Mouse (Mus musculus): ENCODE measurements around the gene Sgip1. TPM values are rescaled to one million over a fixed set of nuclear protein-coding genes. Genes with fewer than 3 reads are reported as not detected.

Gene Sgip1
- total and polyA plus RNA-seq, 3 experiments = 0.92 to 5.6 TPM; not detected in 1

GRCm38 (mm10) chr4:102899683-102900082 lies 158.6 kb downstream of the Sgip1 start:
- TF ChIP-seq UBTF (IDR thresholded peaks at IDR 0.05; ENCODE audit: borderline replicate concordance, insufficient read depth, low read depth, low read length) = no peak
- TF ChIP-seq JUND (IDR thresholded peaks at IDR 0.05; ENCODE audit: low read depth, low read length) = no peak
- TF ChIP-seq ZC3H11A (IDR thresholded peaks at IDR 0.05; ENCODE audit: low read depth, low read length) = no peak
- TF ChIP-seq SIN3A (IDR thresholded peaks at IDR 0.05; ENCODE audit: low read length) = no peak
- TF ChIP-seq TBP (IDR thresholded peaks at IDR 0.05; ENCODE audit: low read depth, low read length) = no peak
- TF ChIP-seq GABPA (IDR thresholded peaks at IDR 0.05; ENCODE audit: low read depth, low read length) = no peak
- no peak for TF ChIP-seq ZNF384 (IDR thresholded peaks at IDR 0.05; ENCODE audit: low read depth, low read length)
- no peak for TF ChIP-seq GATA1 (IDR thresholded peaks at IDR 0.05; ENCODE audit: low read depth, low read length)
- TF ChIP-seq MAX (IDR thresholded peaks at IDR 0.05; ENCODE audit: low read length) = no peak
- no peak for TF ChIP-seq MYC (IDR thresholded peaks at IDR 0.05; ENCODE audit: low read depth, low read length)
- TF ChIP-seq RAD21 (IDR thresholded peaks at IDR 0.05; ENCODE audit: low read depth, low read length) = no peak
- TF ChIP-seq NELFE (IDR thresholded peaks at IDR 0.05; ENCODE audit: low read depth, low read length) = no peak
- no peak for TF ChIP-seq KAT2A (conservative IDR thresholded peaks at IDR 0.05; ENCODE audit: low read depth, low read length)
- no peak for TF ChIP-seq MYB (IDR thresholded peaks at IDR 0.05; ENCODE audit: low read depth, low read length)
- no peak for TF ChIP-seq E2F4 (IDR thresholded peaks at IDR 0.05; ENCODE audit: borderline replicate concordance, low read depth, low read length)
- no peak for TF ChIP-seq RCOR1 (IDR thresholded peaks at IDR 0.05; ENCODE audit: low read depth, low read length)
- no peak for TF ChIP-seq SMC3 (IDR thresholded peaks at IDR 0.05; ENCODE audit: low read depth, low read length)
- no peak for DNase-seq (ENCODE audit: low read depth, low spot score)
- H3K9me3 ChIP-seq (replicated peaks; ENCODE audit: insufficient read depth, low read length) = no peaks in the 10 kb centered on the region
- H3K9ac ChIP-seq (ENCODE audit: control insufficient read depth, low read depth, low read length, poor library complexity, severe bottlenecking) = no peak overlapping the region
- H3K4me1 ChIP-seq (ENCODE audit: control insufficient read depth in 1 of 2, insufficient read depth in 2 of 2, low read length in 2 of 2) = no peaks in the 10 kb centered on the region
- H3K36me3 ChIP-seq (ENCODE audit: control insufficient read depth in 1 of 2, insufficient read depth in 2 of 2, low read length in 2 of 2) = no peaks in the 10 kb centered on the region
- no peaks in the 10 kb centered on the region for H3K27me3 ChIP-seq (ENCODE audit: control insufficient read depth in 1 of 2, insufficient read depth in 2 of 2, low read length in 2 of 2)
- H3K27ac ChIP-seq (ENCODE audit: control insufficient read depth, low read depth, low read length) = no peak overlapping the region
- H3K4me3 ChIP-seq (ENCODE audit: control insufficient read depth in 1 of 2, insufficient read depth in 1 of 2, low read depth in 2 of 2, low read length in 2 of 2) = no peak overlapping the region
- no peaks in the 10 kb centered on the region for H3K79me2 ChIP-seq (ENCODE audit: control insufficient read depth, insufficient read depth, low read length, poor library complexity)

GRCm38 (mm10) chr4:102900166-102900565 lies 159.1 kb downstream of the Sgip1 start:
- no peak overlapping the region for H3K27ac ChIP-seq (ENCODE audit: control insufficient read depth, low read depth, low read length)
- H3K9ac ChIP-seq (ENCODE audit: control insufficient read depth, low read depth, low read length, poor library complexity, severe bottlenecking) = no peak overlapping the region
- no peaks in the 10 kb centered on the region for H3K4me1 ChIP-seq (ENCODE audit: control insufficient read depth in 1 of 2, insufficient read depth in 2 of 2, low read length in 2 of 2)
- no peak overlapping the region for H3K4me3 ChIP-seq (ENCODE audit: control insufficient read depth in 1 of 2, insufficient read depth in 1 of 2, low read depth in 2 of 2, low read length in 2 of 2)
- no peaks in the 10 kb centered on the region for H3K9me3 ChIP-seq (replicated peaks; ENCODE audit: insufficient read depth, low read length)
- no peaks in the 10 kb centered on the region for H3K79me2 ChIP-seq (ENCODE audit: control insufficient read depth, insufficient read depth, low read length, poor library complexity)
- no peaks in the 10 kb centered on the region for H3K27me3 ChIP-seq (ENCODE audit: control insufficient read depth in 1 of 2, insufficient read depth in 2 of 2, low read length in 2 of 2)
- no peak for DNase-seq (ENCODE audit: low read depth, low spot score)
- H3K36me3 ChIP-seq (ENCODE audit: control insufficient read depth in 1 of 2, insufficient read depth in 2 of 2, low read length in 2 of 2) = no peaks in the 10 kb centered on the region
- no peak for TF ChIP-seq MAZ (IDR thresholded peaks at IDR 0.05; ENCODE audit: low read depth, low read length)
- TF ChIP-seq MAX (IDR thresholded peaks at IDR 0.05; ENCODE audit: low read length) = no peak
- no peak for TF ChIP-seq GATA1 (IDR thresholded peaks at IDR 0.05; ENCODE audit: low read depth, low read length)
- TF ChIP-seq NRF1 (IDR thresholded peaks at IDR 0.05; ENCODE audit: insufficient read depth, low read depth, low read length, poor library complexity, severe bottlenecking) = no peak
- TF ChIP-seq SMC3 (IDR thresholded peaks at IDR 0.05; ENCODE audit: low read depth, low read length) = no peak
- no peak for TF ChIP-seq CHD2 (IDR thresholded peaks at IDR 0.05; ENCODE audit: low read length)
- TF ChIP-seq ZMIZ1 (IDR thresholded peaks at IDR 0.05; ENCODE audit: low read depth, low read length) = no peak
- TF ChIP-seq KAT2A (conservative IDR thresholded peaks at IDR 0.05; ENCODE audit: low read depth, low read length) = no peak
- no peak for TF ChIP-seq USF2 (IDR thresholded peaks at IDR 0.05; ENCODE audit: borderline replicate concordance in 1 of 2, insufficient read depth in 1 of 2, low read depth in 1 of 2, low read length in 2 of 2)
- TF ChIP-seq POLR2AphosphoS5 (IDR thresholded peaks at IDR 0.05; ENCODE audit: borderline replicate concordance, low read depth, low read length) = no peak
- TF ChIP-seq MXI1 (IDR thresholded peaks at IDR 0.05; ENCODE audit: low read depth, low read length) = no peak
- TF ChIP-seq ZNF384 (IDR thresholded peaks at IDR 0.05; ENCODE audit: low read depth, low read length) = no peak
- no peak for TF ChIP-seq USF1 (IDR thresholded peaks at IDR 0.05; ENCODE audit: low read depth, low read length)
